Mouse (Mus musculus) neural tube, embryonic 12.5 days (tissue): Measurements from ENCODE around the gene Bloc1s6. TPM values are rescaled to one million over a fixed set of nuclear protein-coding genes. Genes with fewer than 3 reads are reported as not detected.

Source experiments
- ATAC-seq: fragments of 200-750 bp; cut with Nextera tagmentation; 2 replicates; pipeline ENCODE4 v1.8.0; 2017; ENCODE audit warnings: low read depth, mild to moderate bottlenecking, moderate TSS enrichment, moderate library complexity; ENCODE audit not compliant: low FRiP score
- H3K27ac ChIP-seq: fragments of 300-500 bp; sonication (generic); 2 replicates; pipeline ENCODE4 v1.5.1; 2016
- H3K27me3 ChIP-seq: fragments of 300-500 bp; sonication (generic); replicated peaks from 2 replicates; pipeline ENCODE4 v1.6.1; 2016; ENCODE audit warnings: mild to moderate bottlenecking
- H3K36me3 ChIP-seq: fragments of 300-500 bp; sonication (generic); 2 replicates; pipeline ENCODE4 v1.6.1; 2016; ENCODE audit warnings: mild to moderate bottlenecking
- H3K4me1 ChIP-seq: fragments of 300-500 bp; sonication (generic); 2 replicates; pipeline ENCODE4 v1.6.1; 2016
- H3K4me2 ChIP-seq: fragments of 300-500 bp; sonication (generic); replicated peaks from 2 replicates; pipeline ENCODE4 v1.6.1; 2016; ENCODE audit warnings: mild to moderate bottlenecking
- H3K4me3 ChIP-seq: fragments of 300-500 bp; sonication (generic); 2 replicates; pipeline ENCODE4 v1.5.1; 2016
- H3K9ac ChIP-seq: fragments of 300-500 bp; sonication (generic); 2 replicates; pipeline ENCODE4 v1.6.1; 2016; ENCODE audit warnings: mild to moderate bottlenecking
- H3K9me3 ChIP-seq: fragments of 300-500 bp; sonication (generic); 2 replicates; pipeline ENCODE4 v1.6.1; 2016; ENCODE audit warnings: mild to moderate bottlenecking
- WGBS: fragments of 180-500 bp; shearing (Covaris S2); methylation state at CpG from one replicate; pipeline ENCODE4 v1.1.7; 2016; 5-methylcytosine and 5-hydroxymethylcytosine counted together
- polyA plus RNA-seq: library from polyadenylated mRNA; unstranded; fragments of >200 nt; fragmentation: Nextera tagmentation; extraction: Ambion mirVana; gene quantifications from 2 replicates; pipeline ENCODE4 v1.2.1, GENCODE M21; 2016

Gene Bloc1s6
- polyA plus RNA-seq, 1 experiment from 2014 or later, result 74.1 TPM

- H3K4me2 ChIP-seq, result no peak overlapping the region
- no peak overlapping the region for H3K9ac ChIP-seq
- H3K36me3 ChIP-seq, result no peaks in the 10 kb centered on the region
- H3K27ac ChIP-seq, result no peak overlapping the region
- 89% methylated on average over 3 of the region's 3 CpGs for WGBS
- no peak overlapping the region for H3K4me3 ChIP-seq
- H3K9me3 ChIP-seq, result no peaks in the 10 kb centered on the region
- no peaks in the 10 kb centered on the region for H3K4me1 ChIP-seq
- ATAC-seq, result no peak
- H3K27me3 ChIP-seq, result no peaks in the 10 kb centered on the region
Measured at GRCm38 (mm10) chr2:122716301-122716842, 21.9 kb upstream of the Bloc1s6 start.

- no peak overlapping the region for H3K27ac ChIP-seq
- no peak for ATAC-seq
- H3K4me1 ChIP-seq, result no peaks in the 10 kb centered on the region
- no peak overlapping the region for H3K4me3 ChIP-seq
- no peaks in the 10 kb centered on the region for H3K27me3 ChIP-seq
- no peak overlapping the region for H3K9ac ChIP-seq
- H3K36me3 ChIP-seq, result no peaks in the 10 kb centered on the region
- no peaks in the 10 kb centered on the region for H3K9me3 ChIP-seq
- no peak overlapping the region for H3K4me2 ChIP-seq
- WGBS, result 72% methylated on average over 1 of the region's 1 CpGs
Measured at GRCm38 (mm10) chr2:122719232-122719631, 19.1 kb upstream of the Bloc1s6 start.

GRCm38 (mm10) chr2:122720564-122720963 is 17.7 kb upstream of the Bloc1s6 start:
- Histone ChIP-seq H3K4me3 (no peak overlapping the region), H3K9ac (no peak overlapping the region), H3K27ac (no peak overlapping the region), H3K4me1 (no peaks in the 10 kb centered on the region), H3K9me3 (no peaks in the 10 kb centered on the region), H3K4me2 (no peak overlapping the region), H3K27me3 (no peaks in the 10 kb centered on the region), H3K36me3 (no peaks in the 10 kb centered on the region)
- ATAC-seq, result no peak
- WGBS, result 84% methylated on average over 3 of the region's 3 CpGs

GRCm38 (mm10) chr2:122725604-122726003 is 12.7 kb upstream of the Bloc1s6 start:
- 57% methylated on average over 10 of the region's 10 CpGs for WGBS

GRCm38 (mm10) chr2:122731456-122731855 is 6.8 kb upstream of the Bloc1s6 start:
- no peak for ATAC-seq
- Histone ChIP-seq H3K9ac (no peak overlapping the region), H3K4me2 (no peak overlapping the region), H3K4me1 (no peaks in the 10 kb centered on the region), H3K27ac (no peak overlapping the region), H3K27me3 (no peaks in the 10 kb centered on the region; the same call in 1 of the 2 replicates), H3K36me3 (no peaks in the 10 kb centered on the region), H3K4me3 (no peak overlapping the region), H3K9me3 (no peaks in the 10 kb centered on the region)
- 73% methylated on average over 2 of the region's 2 CpGs for WGBS

More at GRCm38 (mm10) chr2:122725604-122726003, 12.7 kb upstream of the Bloc1s6 start:
- H3K4me3 ChIP-seq, result no peak overlapping the region
- H3K9ac ChIP-seq, result no peak overlapping the region
- H3K27ac ChIP-seq, result no peak overlapping the region
- no peak for ATAC-seq
- H3K4me2 ChIP-seq, result no peak overlapping the region
- H3K9me3 ChIP-seq, result no peaks in the 10 kb centered on the region
- no peaks in the 10 kb centered on the region for H3K36me3 ChIP-seq
- H3K27me3 ChIP-seq, result no peaks in the 10 kb centered on the region
- no peaks in the 10 kb centered on the region for H3K4me1 ChIP-seq

GRCm38 (mm10) chr2:122739023-122739422 is 720 bp downstream of the Bloc1s6 start:
- no peak overlapping the region for H3K27ac ChIP-seq
- no peak for ATAC-seq
- H3K9me3 ChIP-seq, result no peaks in the 10 kb centered on the region
- peak overlapping the region; percentile 74 for H3K4me2 ChIP-seq
- H3K4me3 ChIP-seq, result peak overlapping the region; percentile 79
- H3K36me3 ChIP-seq, result peaks cover 8% of the 10 kb centered on the region; the same call in 1 of the 2 replicates
- H3K4me1 ChIP-seq, result peaks cover 7% of the 10 kb centered on the region; the same call in 1 of the 2 replicates
- H3K27me3 ChIP-seq, result no peaks in the 10 kb centered on the region; the same call in 1 of the 2 replicates
- 30% methylated on average over 7 of the region's 7 CpGs for WGBS
- H3K9ac ChIP-seq, result peak overlapping the region; percentile 95

- Histone ChIP-seq H3K4me1 (no peaks in the 10 kb centered on the region), H3K27ac (no peak overlapping the region), H3K9ac (no peak overlapping the region), H3K27me3 (no peaks in the 10 kb centered on the region), H3K4me2 (no peak overlapping the region), H3K9me3 (no peaks in the 10 kb centered on the region), H3K36me3 (peaks cover 36% of the 10 kb centered on the region), H3K4me3 (no peak overlapping the region)
- WGBS, result 91% methylated on average over 9 of the region's 9 CpGs
- ATAC-seq, result no peak
Measured at GRCm38 (mm10) chr2:122746461-122746860, 8.2 kb downstream of the Bloc1s6 start.

- Histone ChIP-seq H3K4me2 (no peak overlapping the region), H3K4me3 (no peak overlapping the region), H3K9me3 (no peaks in the 10 kb centered on the region), H3K4me1 (no peaks in the 10 kb centered on the region), H3K9ac (no peak overlapping the region), H3K27me3 (no peaks in the 10 kb centered on the region), H3K36me3 (no peaks in the 10 kb centered on the region), H3K27ac (no peak overlapping the region)
- ATAC-seq, result peak; percentile 70
- WGBS, result 16% methylated on average over 7 of the region's 7 CpGs
Measured at GRCm38 (mm10) chr2:122753739-122754343, 15.5 kb downstream of the Bloc1s6 start.

- ATAC-seq, result no peak
- Histone ChIP-seq H3K36me3 (no peaks in the 10 kb centered on the region), H3K4me3 (no peak overlapping the region), H3K4me1 (no peaks in the 10 kb centered on the region), H3K27me3 (peaks cover 13% of the 10 kb centered on the region; the same call in 1 of the 2 replicates), H3K9me3 (no peaks in the 10 kb centered on the region), H3K27ac (no peak overlapping the region), H3K9ac (no peak overlapping the region), H3K4me2 (no peak overlapping the region)
- WGBS, result 94% methylated on average over 1 of the region's 1 CpGs
Measured at GRCm38 (mm10) chr2:122759791-122760190, 21.5 kb downstream of the Bloc1s6 start.

- H3K9me3 ChIP-seq, result no peaks in the 10 kb centered on the region
- H3K27me3 ChIP-seq, result peaks cover 24% of the 10 kb centered on the region
- H3K4me2 ChIP-seq, result no peak overlapping the region
- no peak overlapping the region for H3K4me3 ChIP-seq
- no peak overlapping the region for H3K27ac ChIP-seq
- H3K36me3 ChIP-seq, result no peaks in the 10 kb centered on the region
- peaks cover 8% of the 10 kb centered on the region; the same call in 1 of the 2 replicates for H3K4me1 ChIP-seq
- WGBS, result 74% methylated on average over 3 of the region's 3 CpGs
- no peak for ATAC-seq
- no peak overlapping the region for H3K9ac ChIP-seq
Measured at GRCm38 (mm10) chr2:122762991-122763390, 24.7 kb downstream of the Bloc1s6 start.

GRCm38 (mm10) chr2:122764526-122764925 is 26.2 kb downstream of the Bloc1s6 start:
- Histone ChIP-seq H3K36me3 (no peaks in the 10 kb centered on the region), H3K27me3 (peaks cover 24% of the 10 kb centered on the region), H3K27ac (no peak overlapping the region), H3K4me3 (no peak overlapping the region), H3K9ac (no peak overlapping the region), H3K4me1 (peaks cover 8% of the 10 kb centered on the region; the same call in 1 of the 2 replicates), H3K4me2 (no peak overlapping the region), H3K9me3 (no peaks in the 10 kb centered on the region)
- 51% methylated on average over 6 of the region's 6 CpGs for WGBS
- no peak for ATAC-seq

- Histone ChIP-seq H3K9me3 (no peaks in the 10 kb centered on the region), H3K36me3 (no peaks in the 10 kb centered on the region), H3K4me2 (peak within 1 kb of the TSS; percentile 69), H3K27me3 (peaks cover 24% of the 10 kb centered on the region), H3K4me3 (peak within 1 kb of the TSS; percentile 31), H3K27ac (no peak within 1 kb of the TSS), H3K4me1 (peaks cover 8% of the 10 kb centered on the region; the same call in 1 of the 2 replicates), H3K9ac (0 out of 2 replicates have a peak within 1 kb of the TSS, but pooled peaks have one; percentile 3)
- WGBS, result under 1% methylated on average over 46 of the region's 46 CpGs
- ATAC-seq, result peak; percentile 44
Measured at GRCm38 (mm10) chr2:122765071-122765793, 26.9 kb downstream of the Bloc1s6 start, which contains the start of gene Sqor. Gene Sqor (plus strand): TSS chr2:122765237.
